Mouse (Mus musculus): Measurements from ENCODE around the gene Olfr1129. TPM values are rescaled to one million over a fixed set of nuclear protein-coding genes. Genes with fewer than 3 reads are reported as not detected.
"Not testable (repeated sequence)": the region's sequence is repeated elsewhere in the genome, so short reads cannot be mapped to it uniquely, and the experiment has no call there.

Gene Olfr1129
- not detected in 2 replicates for polyA plus RNA-seq (2012; rRNA removed)

GRCm38 (mm10) chr2:87573602-87574001 lies at the start of gene Olfr1129:
Gene Olfr1129, plus strand, starts transcription at chr2:87573902.
- H3K36me3 ChIP-seq (ENCODE audit: control insufficient read depth, insufficient read depth, low read length); H3K4me3 ChIP-seq (ENCODE audit: control insufficient read depth, low read depth, low read length); H3K27me3 ChIP-seq (ENCODE audit: control insufficient read depth, insufficient read depth, low read length); H3K27ac ChIP-seq (ENCODE audit: control insufficient read depth, insufficient read depth, low read depth, low read length); H3K4me1 ChIP-seq (ENCODE audit: control insufficient read depth, insufficient read depth, low read length): not testable (repeated sequence)

GRCm38 (mm10) chr2:87525899-87526616 lies 47.6 kb upstream of the Olfr1129 start:
- Histone ChIP-seq H3K4me3 (ENCODE audit: control insufficient read depth, low read depth, low read length) (peak overlapping the region; percentile 76), H3K27ac (ENCODE audit: control insufficient read depth, insufficient read depth, low read depth, low read length) (peak overlapping the region; percentile 25; the same call in 1 of the 2 replicates)
- H3K36me3 ChIP-seq (ENCODE audit: control insufficient read depth, insufficient read depth, low read length); H3K4me1 ChIP-seq (ENCODE audit: control insufficient read depth, insufficient read depth, low read length); H3K27me3 ChIP-seq (ENCODE audit: control insufficient read depth, insufficient read depth, low read length): not testable (repeated sequence)

GRCm38 (mm10) chr2:87531496-87531895 lies 42.2 kb upstream of the Olfr1129 start, which contains the start of gene Olfr153:
Gene Olfr153, plus strand, starts transcription at chr2:87531796.
- no peaks in the 10 kb centered on the region for H3K36me3 ChIP-seq (ENCODE audit: control insufficient read depth, insufficient read depth, low read length)
- H3K27ac ChIP-seq (ENCODE audit: control insufficient read depth, insufficient read depth, low read depth, low read length), result no peak within 1 kb of the TSS
- H3K27me3 ChIP-seq (ENCODE audit: control insufficient read depth, insufficient read depth, low read length), result no peaks in the 10 kb centered on the region
- H3K4me1 ChIP-seq (ENCODE audit: control insufficient read depth, insufficient read depth, low read length), result no peaks in the 10 kb centered on the region
- no peak within 1 kb of the TSS for H3K4me3 ChIP-seq (ENCODE audit: control insufficient read depth, low read depth, low read length)
- TF ChIP-seq POLR2A (IDR thresholded peaks at IDR 0.05; ENCODE audit: control insufficient read depth, low read depth, low read length), result no peak

- Histone ChIP-seq H3K4me3 (ENCODE audit: control insufficient read depth, low read depth, low read length) (no peak overlapping the region), H3K36me3 (ENCODE audit: control insufficient read depth, insufficient read depth, low read length) (no peaks in the 10 kb centered on the region), H3K27ac (ENCODE audit: control insufficient read depth, insufficient read depth, low read depth, low read length) (no peak overlapping the region), H3K27me3 (ENCODE audit: control insufficient read depth, insufficient read depth, low read length) (no peaks in the 10 kb centered on the region), H3K4me1 (ENCODE audit: control insufficient read depth, insufficient read depth, low read length) (no peaks in the 10 kb centered on the region)
- TF ChIP-seq POLR2A (IDR thresholded peaks at IDR 0.05; ENCODE audit: control insufficient read depth, low read depth, low read length), result no peak
Measured at GRCm38 (mm10) chr2:87534826-87535225, 38.9 kb upstream of the Olfr1129 start.

GRCm38 (mm10) chr2:87545442-87545841 lies 28.3 kb upstream of the Olfr1129 start, which contains the start of gene Olfr1128:
Gene Olfr1128, minus strand, starts transcription at chr2:87545542.
- H3K4me1 ChIP-seq (ENCODE audit: control insufficient read depth, insufficient read depth, low read length), result no peaks in the 10 kb centered on the region
- no peak within 1 kb of the TSS for H3K27ac ChIP-seq (ENCODE audit: control insufficient read depth, insufficient read depth, low read depth, low read length)
- no peak within 1 kb of the TSS for H3K4me3 ChIP-seq (ENCODE audit: control insufficient read depth, low read depth, low read length)
- H3K36me3 ChIP-seq (ENCODE audit: control insufficient read depth, insufficient read depth, low read length), result no peaks in the 10 kb centered on the region
- TF ChIP-seq CTCF (IDR thresholded peaks at IDR 0.05; ENCODE audit: control insufficient read depth, insufficient read depth, insufficient replicate concordance, low read depth, low read length) (no peak), POLR2A (IDR thresholded peaks at IDR 0.05; ENCODE audit: control insufficient read depth, low read depth, low read length) (no peak)
- H3K27me3 ChIP-seq (ENCODE audit: control insufficient read depth, insufficient read depth, low read length), result no peaks in the 10 kb centered on the region

- not testable (repeated sequence) for H3K36me3 ChIP-seq (ENCODE audit: control insufficient read depth, insufficient read depth, low read length); H3K4me1 ChIP-seq (ENCODE audit: control insufficient read depth, insufficient read depth, low read length); H3K4me3 ChIP-seq (ENCODE audit: control insufficient read depth, low read depth, low read length); H3K27me3 ChIP-seq (ENCODE audit: control insufficient read depth, insufficient read depth, low read length); H3K27ac ChIP-seq (ENCODE audit: control insufficient read depth, insufficient read depth, low read depth, low read length)
Measured at GRCm38 (mm10) chr2:87605912-87606311, 32.2 kb downstream of the Olfr1129 start, which contains the start of gene Olfr1130. Gene Olfr1130, plus strand, starts transcription at chr2:87606212.

GRCm38 (mm10) chr2:87626804-87627203 lies 53.1 kb downstream of the Olfr1129 start, which contains the start of gene Olfr1131:
Gene Olfr1131, plus strand, starts transcription at chr2:87627104.
- Histone ChIP-seq H3K27me3 (ENCODE audit: control insufficient read depth, insufficient read depth, low read length) (no peaks in the 10 kb centered on the region), H3K27ac (ENCODE audit: control insufficient read depth, insufficient read depth, low read depth, low read length) (no peak within 1 kb of the TSS), H3K4me3 (ENCODE audit: control insufficient read depth, low read depth, low read length) (no peak within 1 kb of the TSS), H3K4me1 (ENCODE audit: control insufficient read depth, insufficient read depth, low read length) (no peaks in the 10 kb centered on the region), H3K36me3 (ENCODE audit: control insufficient read depth, insufficient read depth, low read length) (no peaks in the 10 kb centered on the region)
- TF ChIP-seq CTCF (IDR thresholded peaks at IDR 0.05; ENCODE audit: control insufficient read depth, insufficient read depth, insufficient replicate concordance, low read depth, low read length), result no peak
- no peak for TF ChIP-seq POLR2A (IDR thresholded peaks at IDR 0.05; ENCODE audit: control insufficient read depth, low read depth, low read length)

Other genes starting within 250 kb of the Olfr1129 start
- gene Olfr1120, start 219.1 kb upstream of the Olfr1129 start, polyA plus RNA-seq (2012; rRNA removed), result not detected in 2 replicates
- gene Olfr1121, start 204.0 kb upstream of the Olfr1129 start, polyA plus RNA-seq (2012; rRNA removed), result not detected in 2 replicates
- not detected in 2 replicates for gene Olfr1122, start 188.1 kb upstream of the Olfr1129 start, polyA plus RNA-seq (2012; rRNA removed)
- not detected in 2 replicates for gene Olfr1123, start 157.3 kb upstream of the Olfr1129 start, polyA plus RNA-seq (2012; rRNA removed)
- gene Olfr1124, start 143.6 kb upstream of the Olfr1129 start, polyA plus RNA-seq (2012; rRNA removed), result not detected in 2 replicates
- gene Olfr1126, start 119.9 kb upstream of the Olfr1129 start, polyA plus RNA-seq (2012; rRNA removed), result not detected in 2 replicates
- 0.13 and 0.21 TPM in 2 replicates for gene Pramel7, start 76.8 kb upstream of the Olfr1129 start, polyA plus RNA-seq (2012; rRNA removed)
- gene Pramel6, start 67.3 kb upstream of the Olfr1129 start, polyA plus RNA-seq (2012; rRNA removed), result not detected in 2 replicates
- gene Olfr153, start 42.1 kb upstream of the Olfr1129 start, polyA plus RNA-seq (2012; rRNA removed), result 0.08 and 0.42 TPM in 2 replicates
- gene Olfr1128, start 28.4 kb upstream of the Olfr1129 start, polyA plus RNA-seq (2012; rRNA removed), result not detected in 2 replicates
- gene Olfr1130, start 32.3 kb downstream of the Olfr1129 start, polyA plus RNA-seq (2012; rRNA removed), result not detected in 2 replicates
- not detected in 2 replicates for gene Olfr1131, start 53.2 kb downstream of the Olfr1129 start, polyA plus RNA-seq (2012; rRNA removed)
- gene Olfr1132, start 63.6 kb downstream of the Olfr1129 start, polyA plus RNA-seq (2012; rRNA removed), result not detected in 2 replicates
- gene Olfr1133, start 73.5 kb downstream of the Olfr1129 start, polyA plus RNA-seq (2012; rRNA removed), result not detected in 2 replicates
- gene Olfr1134, start 84.6 kb downstream of the Olfr1129 start, polyA plus RNA-seq (2012; rRNA removed), result not detected in 2 replicates
- not detected in 2 replicates for gene Olfr1135, start 99.8 kb downstream of the Olfr1129 start, polyA plus RNA-seq (2012; rRNA removed)
- gene Olfr1136, start 120.0 kb downstream of the Olfr1129 start, polyA plus RNA-seq (2012; rRNA removed), result not detected in 2 replicates
- gene Olfr1137, start 139.3 kb downstream of the Olfr1129 start, polyA plus RNA-seq (2012; rRNA removed), result not detected in 2 replicates
- gene Olfr1138, start 166.1 kb downstream of the Olfr1129 start, polyA plus RNA-seq (2012; rRNA removed), result not detected in 2 replicates
- not detected in 2 replicates for gene Olfr1140, start 169.8 kb downstream of the Olfr1129 start, polyA plus RNA-seq (2012; rRNA removed)
- not detected in 2 replicates for gene Olfr1141, start 180.1 kb downstream of the Olfr1129 start, polyA plus RNA-seq (2012; rRNA removed)
- gene Olfr152, start 205.6 kb downstream of the Olfr1129 start, polyA plus RNA-seq (2012; rRNA removed), result not detected in 2 replicates
- not detected in 2 replicates for gene Olfr1143, start 226.7 kb downstream of the Olfr1129 start, polyA plus RNA-seq (2012; rRNA removed)
- gene Olfr1145, start 235.9 kb downstream of the Olfr1129 start, polyA plus RNA-seq (2012; rRNA removed), result not detected in 2 replicates

All from testis, adult 2 months (tissue).